Mouse (Mus musculus) gastrocnemius, postnatal 14 days (tissue): ENCODE measurements around the gene Naalad2. TPM values are rescaled to one million over a fixed set of nuclear protein-coding genes. Genes with fewer than 3 reads are reported as not detected.
"Not testable (repeated sequence)": the region's sequence is repeated elsewhere in the genome, so short reads cannot be mapped to it uniquely, and the experiment has no call there.

ENCODE experiments used
- DNase-seq: peaks from one replicate; pipeline ENCODE4 v3.0.0; 2021; ENCODE audit warnings: mixed read lengths
- intact Hi-C: fragments of 180-260 bp; cut with DNase I; formaldehyde crosslinking; loops from one replicate; pipeline ENCODE4 v1.15.1; 2025; ENCODE audit warnings: low total_unique reads
- long read RNA-seq, 2 experiments: library from polyadenylated mRNA; stranded (forward); transcript quantifications; one replicate each; pipeline ENCODE4 v2.0.0; 2021
- total RNA-seq, 2 experiments: library from RNA; stranded (reverse); gene quantifications; 2 replicates each; pipeline ENCODE4 v1.2.3; 2021

The Naalad2 gene
- 1 to 10 TPM; 7.5 to 9.9 TPM for total RNA-seq
- long read RNA-seq, experiment 1, partial matches to known transcripts: 1 of 5 reads
- long read RNA-seq, experiment 1, other reads (novel, unspliced or antisense): 0 of 5 reads
- long read RNA-seq, experiment 2, partial matches to known transcripts: 0 of 4 reads
- long read RNA-seq, experiment 2, other reads (novel, unspliced or antisense): 1 of 4 reads

DNA sequence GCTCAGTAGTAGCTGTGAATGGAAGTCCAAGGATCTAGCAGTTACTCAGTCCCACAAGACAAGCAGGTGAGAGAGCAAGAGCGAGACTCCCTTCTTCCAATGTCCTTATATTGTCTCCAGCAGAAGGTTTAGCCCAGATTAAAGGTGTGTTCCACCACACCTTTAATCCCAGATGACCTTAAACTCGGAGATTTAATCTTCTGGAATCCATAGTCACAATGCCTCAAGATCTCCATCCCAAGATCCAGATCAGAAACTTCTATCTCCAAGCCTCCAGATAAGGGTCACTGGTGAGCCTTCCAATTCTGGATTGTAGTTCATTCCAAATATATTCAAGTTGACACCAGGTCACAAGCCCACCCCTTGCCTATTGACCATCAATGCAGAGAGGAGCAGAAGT is at the start of gene Naalad2:
Gene Naalad2 (minus strand): TSS at position 101 of the 400 bp plus-strand sequence.
- intact Hi-C loops, DNase-seq: not testable (repeated sequence)

DNA sequence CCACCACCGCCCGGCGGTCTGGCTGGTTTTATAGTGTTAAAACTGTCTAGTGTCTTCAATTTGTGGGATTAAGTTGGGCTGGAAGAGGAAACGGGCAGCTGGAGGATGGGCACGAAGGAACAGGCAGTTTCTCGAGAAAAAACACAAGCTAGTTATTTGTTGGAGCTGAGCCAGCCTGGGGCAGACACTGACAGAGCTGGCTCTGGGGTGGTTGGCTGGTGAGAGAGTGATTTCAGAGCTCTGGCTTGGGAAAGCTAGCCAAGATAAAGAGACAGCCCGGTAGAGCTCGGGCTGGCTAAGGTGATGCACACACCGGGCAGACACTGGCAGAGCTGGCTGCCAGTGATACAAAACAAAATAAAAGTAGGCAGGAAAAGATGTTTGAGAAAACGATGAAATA is 28.9 kb upstream of the Naalad2 start:
- intact Hi-C loops: no loop called here
- DNase-seq: no peak

DNA sequence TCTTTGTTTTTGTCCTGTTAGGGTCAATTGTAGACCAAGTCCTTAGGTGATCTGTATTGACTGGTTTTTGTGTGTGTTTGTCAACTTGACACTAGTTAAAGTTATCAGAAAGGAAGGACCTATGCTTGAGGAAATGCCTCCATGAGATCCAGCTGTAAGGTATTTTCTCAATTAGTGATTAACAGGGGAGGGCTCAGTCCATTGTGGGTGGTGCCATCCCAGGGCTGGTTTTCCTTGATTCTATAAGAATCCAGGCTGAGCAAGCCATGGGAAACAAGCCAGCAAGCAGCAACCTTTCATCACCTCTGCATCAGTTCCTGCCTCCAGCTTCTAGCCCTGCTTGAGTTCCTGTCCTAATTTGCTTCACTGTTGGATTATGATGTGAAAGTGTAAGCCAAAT is 27.6 kb upstream of the Naalad2 start, which contains the start of gene Mbd3l2:
Gene Mbd3l2 (plus strand): TSS at position 301 of the 400 bp plus-strand sequence.
- intact Hi-C loops: no loop called here
- DNase-seq: no peak

DNA sequence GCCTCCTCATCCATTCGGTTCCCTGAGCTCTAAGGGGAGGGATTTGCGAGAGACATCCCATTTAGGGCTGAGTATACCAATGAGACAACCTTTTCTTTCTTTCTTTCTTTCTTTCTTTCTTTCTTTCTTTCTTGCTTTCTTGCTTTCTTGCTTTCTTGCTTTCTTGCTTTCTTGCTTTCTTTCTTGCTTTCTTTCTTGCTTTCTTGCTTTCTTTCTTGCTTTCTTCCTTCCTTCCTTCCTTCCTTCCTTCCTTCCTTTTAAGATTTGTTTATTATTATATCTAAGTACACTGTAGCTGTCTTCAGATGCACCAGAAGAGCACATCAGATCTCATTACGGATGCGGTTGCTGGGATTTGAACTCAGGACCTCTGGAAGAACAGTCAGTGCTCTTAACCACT is 9.6 kb upstream of the Naalad2 start:
- intact Hi-C loops, DNase-seq: not testable (repeated sequence)

DNA sequence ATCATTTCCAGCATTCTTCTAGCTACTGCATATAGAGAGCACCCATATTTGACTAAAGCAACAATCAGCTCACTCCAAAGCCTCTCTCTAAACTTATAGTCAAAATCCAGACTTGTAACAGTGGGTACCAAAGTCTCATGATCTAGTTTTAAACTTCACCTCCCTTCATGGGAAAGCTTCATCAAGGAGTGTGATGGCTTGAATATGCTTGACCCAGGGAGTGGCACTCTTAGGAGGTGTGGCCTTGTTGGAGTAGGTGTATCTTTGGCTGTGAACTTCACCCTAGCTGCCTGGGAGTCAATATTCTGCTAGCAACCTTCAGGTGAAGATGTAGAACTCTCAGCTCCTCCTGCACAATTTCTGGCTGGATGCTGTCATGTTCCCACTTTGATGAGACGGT is 1.3 kb upstream of the Naalad2 start, which contains the start of gene Ubtfl1:
Gene Ubtfl1 (plus strand): TSS at position 301 of the 400 bp plus-strand sequence.
- DNase-seq: no peak
- intact Hi-C loops: no loop called here

DNA sequence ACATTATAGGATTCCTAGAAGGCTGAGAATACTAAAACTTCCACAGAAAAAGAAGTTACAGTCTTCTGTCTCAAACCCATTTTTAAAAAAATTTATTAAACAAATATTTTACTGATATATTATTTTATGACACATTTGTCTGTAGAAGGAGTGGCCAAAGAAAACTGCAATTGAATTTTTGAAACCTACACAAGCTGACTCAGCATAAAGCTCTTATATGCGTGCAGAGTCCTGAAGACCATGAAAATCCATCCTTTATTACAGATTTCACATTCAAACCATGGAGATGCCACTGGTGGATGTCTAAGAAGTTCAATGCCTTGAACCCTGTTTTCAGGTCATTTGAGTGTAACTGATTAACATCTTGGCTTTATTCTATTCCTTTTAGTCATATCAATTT is 3.2 kb downstream of the Naalad2 start:
- intact Hi-C loops: no loop called here

DNA sequence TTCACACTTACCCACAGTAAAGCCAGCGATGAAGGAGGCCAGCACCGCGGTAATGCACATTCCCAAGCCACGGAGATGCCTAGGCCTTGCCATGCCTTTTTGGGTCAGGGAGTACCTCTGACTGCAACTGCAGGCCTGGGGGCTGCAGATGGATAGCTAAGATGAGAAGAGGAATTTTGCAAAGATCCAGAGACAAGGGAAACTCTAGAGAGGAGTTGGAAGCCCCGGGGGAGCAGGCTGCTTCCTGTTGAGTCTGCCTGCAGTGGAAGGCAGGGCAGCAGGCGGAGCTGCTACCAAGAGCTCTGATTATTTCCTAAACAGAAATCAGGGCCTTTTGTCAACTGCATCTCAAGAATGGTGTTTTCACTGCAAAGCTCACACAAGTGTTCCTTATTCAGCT is 17.0 kb downstream of the Naalad2 start:
- DNase-seq: peak; percentile 28
- intact Hi-C loops: no loop called here

More for the DNA sequence above, 3.2 kb downstream of the Naalad2 start:
- DNase-seq: no peak

DNA sequence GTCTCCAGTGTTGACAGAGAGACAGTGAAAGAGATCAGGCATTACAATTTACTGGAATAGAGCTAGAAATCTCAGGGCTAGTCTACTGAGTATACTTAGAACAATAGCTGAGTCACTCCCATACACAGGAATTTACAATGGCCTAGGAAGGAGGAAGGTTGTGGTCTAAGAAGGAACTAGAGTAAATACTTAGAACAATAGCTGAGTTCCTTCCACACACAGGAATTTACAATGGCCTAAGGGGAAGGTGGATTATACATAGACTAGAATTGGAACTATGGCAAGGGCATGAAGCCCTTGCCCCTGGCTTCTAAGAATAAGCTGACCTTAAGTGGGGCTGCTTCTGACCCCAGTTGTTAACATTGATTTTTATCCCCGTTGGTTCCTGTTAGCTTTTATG is 29.8 kb downstream of the Naalad2 start:
- DNase-seq, intact Hi-C loops: not testable (repeated sequence)

DNA sequence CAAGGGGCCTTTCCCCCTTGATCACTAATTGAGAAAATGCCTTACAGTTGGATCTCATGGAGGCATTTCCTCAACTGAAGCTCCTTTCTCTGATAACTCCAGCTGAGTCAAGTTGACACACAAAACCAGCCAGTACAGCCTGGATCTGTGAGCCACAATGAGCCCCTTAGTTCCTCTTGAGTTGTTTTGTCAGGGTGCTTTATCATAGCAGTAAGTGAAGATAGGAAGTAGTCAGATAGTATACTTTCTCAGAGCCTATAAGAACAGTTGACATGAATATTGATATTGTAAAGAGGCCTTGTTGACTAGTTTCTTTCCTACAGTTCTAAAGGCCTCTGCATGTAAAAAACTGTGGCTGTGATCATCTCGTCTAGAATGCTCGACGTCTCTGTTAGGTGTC is 82.8 kb downstream of the Naalad2 start:
- DNase-seq: no peak
- intact Hi-C loops: no loop called here

DNA sequence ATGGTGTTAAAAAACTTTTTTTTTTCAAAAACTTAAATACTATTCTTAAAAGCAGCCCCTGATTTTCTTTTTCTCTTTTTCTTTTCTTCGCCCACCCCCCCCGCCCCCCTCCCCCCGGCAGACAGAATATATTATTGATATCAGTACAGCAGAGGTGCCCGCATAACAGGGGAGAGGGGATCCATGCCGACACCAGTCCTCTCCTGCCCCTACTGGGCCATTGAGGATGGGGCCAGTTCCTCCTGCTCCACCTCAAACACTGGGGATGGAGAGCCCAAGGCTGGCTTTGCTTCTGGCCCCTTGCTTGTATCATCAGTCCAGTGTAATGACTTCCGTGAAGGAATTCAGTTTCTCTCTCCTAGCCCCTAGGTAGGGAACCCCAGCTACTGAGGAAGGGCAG is 104.5 kb downstream of the Naalad2 start:
- intact Hi-C loops: no loop called here
- DNase-seq: no peak

DNA sequence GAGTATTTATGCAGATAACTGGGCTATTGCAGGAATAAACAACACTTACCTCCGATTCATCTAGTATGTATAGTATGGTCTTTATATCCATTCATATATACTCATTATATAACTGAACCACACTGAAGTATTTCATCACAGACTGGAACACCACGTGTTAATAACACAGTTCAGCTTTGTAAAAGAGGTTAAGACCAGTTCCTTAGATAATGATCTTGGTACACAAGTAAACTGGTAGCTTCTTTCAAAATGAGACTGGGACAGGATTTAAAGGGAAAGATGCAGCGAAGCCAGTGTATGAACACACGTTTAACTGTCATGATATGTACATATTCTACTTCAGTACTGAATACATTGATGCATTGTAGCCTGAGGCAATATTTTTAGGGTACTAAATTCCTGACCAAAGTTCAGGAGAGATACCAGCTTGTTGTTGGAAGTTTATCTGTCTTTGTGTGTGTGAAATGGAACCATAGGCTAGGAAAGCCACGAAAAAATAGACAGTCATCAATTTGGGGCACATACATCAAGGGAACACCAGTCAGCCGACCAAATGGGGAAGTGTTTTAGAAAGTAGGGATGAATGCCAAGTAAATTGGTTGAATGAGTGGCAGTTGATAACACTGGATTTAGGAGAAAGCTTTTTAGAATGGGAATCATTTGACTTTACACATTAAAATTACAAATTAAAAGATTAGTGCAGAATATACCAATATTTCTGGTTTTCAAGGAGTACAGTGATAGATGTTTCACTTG is 109.6 kb downstream of the Naalad2 start:
- intact Hi-C loops: no loop called here
- DNase-seq: no peak

DNA sequence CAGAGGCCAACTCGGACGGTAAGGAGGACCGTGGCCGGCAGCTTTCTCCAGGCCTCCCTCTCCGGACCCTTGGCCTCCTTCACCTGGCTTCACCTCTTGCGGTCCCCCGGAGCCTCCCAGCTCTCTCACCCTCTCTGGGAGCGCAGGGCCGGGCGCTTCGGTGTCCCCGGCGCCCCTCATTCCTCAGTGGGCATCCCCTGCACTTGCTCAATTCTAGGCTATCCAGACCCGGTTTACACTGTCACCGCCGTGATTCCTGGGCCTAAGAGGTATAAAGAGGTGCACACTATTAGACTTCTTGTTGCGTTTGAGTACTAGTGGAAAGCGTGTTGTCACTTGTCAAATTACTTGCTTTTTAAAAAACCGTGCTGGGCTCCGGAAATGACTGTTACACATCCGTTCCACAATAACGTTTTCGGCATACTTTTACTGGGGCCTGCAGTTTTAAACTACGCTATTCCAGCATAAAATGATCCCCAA is 110.3 kb downstream of the Naalad2 start:
- no peak for DNase-seq
- intact Hi-C loops: no loop called here

DNA sequence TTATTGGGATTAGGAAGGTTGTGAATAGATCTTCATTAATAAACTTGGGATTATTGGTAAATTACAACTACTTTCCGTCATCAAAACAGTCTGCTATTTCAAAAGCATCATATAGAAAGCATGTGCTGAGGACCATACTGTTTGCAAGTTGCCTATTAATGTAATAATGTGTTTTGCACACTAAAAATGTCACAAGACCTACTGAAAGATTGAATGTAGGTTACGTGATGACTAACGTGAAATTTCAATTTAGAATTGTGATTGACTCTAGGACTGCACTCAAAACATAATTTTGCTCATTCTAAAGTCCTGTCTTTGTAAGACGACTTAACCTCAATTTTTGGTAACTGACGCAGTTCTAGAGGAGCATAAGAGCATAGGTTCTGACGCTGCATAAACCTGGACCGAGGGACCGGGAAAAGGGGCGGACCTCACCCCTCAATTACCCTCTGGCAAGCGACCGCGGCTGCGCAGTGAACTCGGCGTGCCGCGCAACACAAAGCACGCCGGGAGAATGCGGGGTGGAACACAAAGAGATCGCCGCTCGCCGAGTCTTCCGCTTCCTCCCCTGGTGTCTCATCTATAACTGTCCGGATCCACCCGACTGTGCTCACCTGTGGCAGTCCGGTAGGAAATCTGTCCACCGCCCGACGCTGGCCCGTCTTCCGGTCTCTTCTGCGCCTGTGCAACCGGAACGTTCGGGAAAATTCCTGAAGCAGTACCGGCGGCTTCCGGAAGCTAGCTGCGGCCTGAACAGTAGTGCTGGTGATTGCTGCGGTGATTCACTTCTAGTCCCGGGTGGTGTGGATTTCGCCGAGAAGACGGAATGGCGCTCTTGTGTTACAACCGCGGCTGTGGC is 111.0 kb downstream of the Naalad2 start, which contains the start of gene Chordc1:
Gene Chordc1 (plus strand): TSS at position 555 of the 859 bp plus-strand sequence.
- peak; percentile 96 for DNase-seq
- intact Hi-C loops: no loop called here

DNA sequence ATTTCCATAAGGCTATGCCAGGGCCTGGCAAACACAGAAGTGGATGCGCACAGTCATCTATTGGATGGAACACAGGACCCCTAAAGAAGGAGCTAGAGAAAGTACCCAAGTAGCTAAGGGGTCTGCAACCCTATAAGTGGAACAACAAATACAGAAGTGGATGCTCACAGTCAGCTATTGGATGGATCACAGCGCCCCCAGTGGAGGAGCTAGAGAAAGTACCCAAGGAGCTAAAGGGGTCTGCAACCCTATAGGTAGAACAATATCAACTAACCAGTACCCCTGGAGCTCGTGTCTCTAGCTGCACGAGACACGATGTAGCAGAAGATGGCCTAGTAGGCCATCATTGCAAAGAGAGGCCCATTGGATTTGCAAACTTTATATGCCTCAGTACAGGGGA is 124.1 kb downstream of the Naalad2 start:
- DNase-seq, intact Hi-C loops: not testable (repeated sequence)

DNA sequence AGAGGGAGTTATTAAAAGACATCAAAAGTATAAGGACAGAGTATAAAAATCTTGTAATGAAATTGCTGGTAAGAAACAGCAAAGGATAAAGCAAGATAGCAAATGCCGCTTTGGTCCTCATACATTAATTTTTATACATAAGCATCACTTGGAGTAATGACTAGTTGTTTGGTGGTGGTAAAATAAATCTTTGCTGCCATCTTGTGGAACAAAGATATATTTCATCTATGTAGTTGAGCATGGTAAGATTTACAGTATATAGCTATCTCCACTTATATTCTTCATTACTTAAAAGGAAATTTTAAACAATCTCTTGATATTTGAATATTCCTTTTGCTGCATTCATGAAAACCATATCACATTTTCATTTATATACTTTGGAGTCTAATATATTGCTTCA is 125.3 kb downstream of the Naalad2 start:
- intact Hi-C loops: no loop called here
- DNase-seq: no peak

DNA sequence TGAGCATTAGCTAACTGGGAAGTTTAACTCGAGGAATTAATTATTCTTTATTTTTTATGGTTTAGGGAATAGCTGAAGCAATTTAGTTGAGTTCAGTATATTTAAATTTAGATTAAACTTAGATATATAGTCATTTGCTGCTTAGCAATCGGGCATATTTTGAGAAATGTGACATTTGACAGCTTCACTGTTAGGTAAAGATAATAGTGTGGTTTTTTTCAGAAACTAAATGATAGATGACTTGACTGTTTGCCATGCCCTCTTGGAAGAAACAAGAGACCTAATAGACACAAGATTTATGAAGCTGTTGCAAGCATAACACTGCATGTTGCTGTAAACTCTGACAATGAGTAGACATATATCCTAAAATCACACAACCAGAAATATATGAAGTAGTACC is 126.0 kb downstream of the Naalad2 start:
- intact Hi-C loops: no loop called here
- DNase-seq: no peak

DNA sequence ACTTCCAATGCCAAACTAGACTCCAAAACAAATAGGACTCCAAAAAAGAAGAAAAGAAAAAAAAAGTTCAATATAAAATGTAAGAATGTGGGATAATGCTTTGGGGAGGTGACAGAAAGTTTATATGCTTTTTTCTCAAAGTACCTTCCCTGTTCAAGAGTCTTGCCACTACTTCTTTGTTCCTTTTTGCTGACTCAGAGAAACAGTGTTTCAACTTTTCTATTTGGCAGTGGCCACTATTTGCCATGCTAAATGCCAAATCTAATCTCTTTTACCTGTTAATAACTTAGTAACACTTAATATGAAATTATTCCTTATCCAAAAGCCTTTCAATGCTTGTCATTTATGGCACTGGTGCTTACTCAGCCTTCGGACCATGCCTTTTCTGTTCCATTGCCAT is 126.9 kb downstream of the Naalad2 start:
- intact Hi-C loops: no loop called here

More for the DNA sequence above, 126.9 kb downstream of the Naalad2 start:
- no peak for DNase-seq
